Mouse (Mus musculus) bone marrow macrophage, adult 2 months (primary cell): ENCODE measurements around the gene Acoxl.

Experiments used
- CTCF ChIP-seq: IDR thresholded peaks from 2 replicates; pipeline ENCODE4 v1.5.1; 2012; ENCODE audit warnings: low read depth, mild to moderate bottlenecking, low read length, moderate library complexity
- POLR2A ChIP-seq: IDR thresholded peaks from 2 replicates; pipeline ENCODE4 v1.6.1; 2012; ENCODE audit warnings: mild to moderate bottlenecking, low read depth, low read length, borderline replicate concordance

GRCm38 (mm10) chr2:127832833-127833190 lies 5.9 kb upstream of the Acoxl start:
- no peak for TF ChIP-seq CTCF
- TF ChIP-seq POLR2A: no peak
